Mouse (Mus musculus): ENCODE data around the gene Mctp2. TPM values are rescaled to one million over a fixed set of nuclear protein-coding genes. Genes with fewer than 3 reads are reported as not detected.

Mctp2 gene
- total RNA-seq (2021), result 2.1 and 3.0 TPM in 2 replicates
- long read RNA-seq, experiment 1, result 0 reads
- long read RNA-seq, experiment 2, result 0 reads

GRCm38 (mm10) chr7:72306382-72306841, at the start of gene Mctp2:
Gene Mctp2 (minus strand): TSS chr7:72306608.
- DNase-seq, result peak; percentile 80

- no peak for DNase-seq
Measured at GRCm38 (mm10) chr7:72345901-72346300, 39.5 kb upstream of the Mctp2 start.

GRCm38 (mm10) chr7:72343751-72344150, 37.3 kb upstream of the Mctp2 start:
- DNase-seq, result no peak

GRCm38 (mm10) chr7:72342822-72343221, 36.4 kb upstream of the Mctp2 start:
- no peak for DNase-seq

GRCm38 (mm10) chr7:72325961-72326360, 19.6 kb upstream of the Mctp2 start:
- no peak for DNase-seq

- no peak for DNase-seq
Measured at GRCm38 (mm10) chr7:72320906-72321305, 14.5 kb upstream of the Mctp2 start.

GRCm38 (mm10) chr7:72320441-72320840, 14.0 kb upstream of the Mctp2 start:
- DNase-seq, result no peak

- DNase-seq, result no peak
Measured at GRCm38 (mm10) chr7:72314395-72315060, 8.1 kb upstream of the Mctp2 start.

GRCm38 (mm10) chr7:72313908-72314307, 7.5 kb upstream of the Mctp2 start:
- no peak for DNase-seq

- no peak for DNase-seq
Measured at GRCm38 (mm10) chr7:72311582-72311981, 5.2 kb upstream of the Mctp2 start.

GRCm38 (mm10) chr7:72308078-72308477, 1.7 kb upstream of the Mctp2 start:
- no peak for DNase-seq

- DNase-seq, result no peak
Measured at GRCm38 (mm10) chr7:72306847-72307246, 439 bp upstream of the Mctp2 start.

- DNase-seq, result peak; percentile 9
Measured at GRCm38 (mm10) chr7:72305971-72306370, 437 bp downstream of the Mctp2 start.

- no peak for DNase-seq
Measured at GRCm38 (mm10) chr7:72301667-72302066, 4.7 kb downstream of the Mctp2 start.

- no peak for DNase-seq
Measured at GRCm38 (mm10) chr7:72299726-72300125, 6.7 kb downstream of the Mctp2 start.

GRCm38 (mm10) chr7:72297013-72297412, 9.4 kb downstream of the Mctp2 start:
- DNase-seq, result no peak

- DNase-seq, result no peak
Measured at GRCm38 (mm10) chr7:72296171-72296570, 10.2 kb downstream of the Mctp2 start.

- DNase-seq, result no peak
Measured at GRCm38 (mm10) chr7:72294886-72295285, 11.5 kb downstream of the Mctp2 start.

- DNase-seq, result no peak
Measured at GRCm38 (mm10) chr7:72293784-72294538, 12.4 kb downstream of the Mctp2 start.

GRCm38 (mm10) chr7:72292232-72292913, 14.0 kb downstream of the Mctp2 start:
- no peak for DNase-seq

GRCm38 (mm10) chr7:72280721-72281120, 25.7 kb downstream of the Mctp2 start:
- peak; percentile 8 for DNase-seq

- no peak for DNase-seq
Measured at GRCm38 (mm10) chr7:72278412-72278811, 28.0 kb downstream of the Mctp2 start.

- DNase-seq, result no peak
Measured at GRCm38 (mm10) chr7:72275513-72275912, 30.9 kb downstream of the Mctp2 start.
